Mouse (Mus musculus) E14TG2a.4 (cell line): Measurements from ENCODE around the gene Gnaq.
"Not testable (repeated sequence)": the region's sequence is repeated elsewhere in the genome, so short reads cannot be mapped to it uniquely, and the experiment has no call there.

Experiments used
- H3K27me3 ChIP-seq: 2 replicates; pipeline ENCODE4 v1.6.1; 2014; ENCODE audit warnings: low read length, control low read depth; ENCODE audit not compliant: insufficient read depth
- H3K36me3 ChIP-seq: 2 replicates; pipeline ENCODE4 v1.6.1; 2014; ENCODE audit warnings: low read length, control low read depth; ENCODE audit not compliant: insufficient read depth
- H3K4me1 ChIP-seq: replicated peaks from 2 replicates; pipeline ENCODE4 v1.6.1; 2014; ENCODE audit warnings: low read depth, low read length, control low read depth
- H3K4me3 ChIP-seq: replicated peaks from 2 replicates; pipeline ENCODE4 v1.5.1; 2014; ENCODE audit warnings: mild to moderate bottlenecking, low read length
- H3K9me3 ChIP-seq: 2 replicates; pipeline ENCODE4 v1.6.1; 2014; ENCODE audit warnings: low read length, control low read depth
- CTCF ChIP-seq: conservative IDR thresholded peaks from 2 replicates; pipeline ENCODE4 v1.5.1; 2014; ENCODE audit warnings: low read length
- NANOG ChIP-seq: IDR thresholded peaks from 2 replicates; pipeline ENCODE4 v1.6.1; 2014; ENCODE audit warnings: borderline replicate concordance, low read length, mixed read lengths
- POU5F1 ChIP-seq: IDR thresholded peaks from 2 replicates; pipeline ENCODE4 v1.6.1; 2014; ENCODE audit warnings: low read length, borderline replicate concordance

Gnaq gene

DNA sequence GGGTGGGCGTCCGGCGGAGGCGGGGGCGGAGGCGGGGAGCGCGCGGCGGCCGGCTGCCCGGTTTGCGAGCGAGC lies at the start of gene Gnaq:
Gene Gnaq (plus strand): TSS at position 41 of the 74 bp plus-strand sequence.
- Histone ChIP-seq H3K36me3 (no peaks in the 10 kb centered on the region), H3K4me1 (peaks cover 32% of the 10 kb centered on the region), H3K4me3 (peak within 1 kb of the TSS; percentile 91), H3K27me3 (0 out of 2 replicates have a peak, but pooled peaks cover 2% of the 10 kb centered on the region), H3K9me3 (no peaks in the 10 kb centered on the region)
- TF ChIP-seq POU5F1 (no peak), NANOG (no peak), CTCF (no peak)

DNA sequence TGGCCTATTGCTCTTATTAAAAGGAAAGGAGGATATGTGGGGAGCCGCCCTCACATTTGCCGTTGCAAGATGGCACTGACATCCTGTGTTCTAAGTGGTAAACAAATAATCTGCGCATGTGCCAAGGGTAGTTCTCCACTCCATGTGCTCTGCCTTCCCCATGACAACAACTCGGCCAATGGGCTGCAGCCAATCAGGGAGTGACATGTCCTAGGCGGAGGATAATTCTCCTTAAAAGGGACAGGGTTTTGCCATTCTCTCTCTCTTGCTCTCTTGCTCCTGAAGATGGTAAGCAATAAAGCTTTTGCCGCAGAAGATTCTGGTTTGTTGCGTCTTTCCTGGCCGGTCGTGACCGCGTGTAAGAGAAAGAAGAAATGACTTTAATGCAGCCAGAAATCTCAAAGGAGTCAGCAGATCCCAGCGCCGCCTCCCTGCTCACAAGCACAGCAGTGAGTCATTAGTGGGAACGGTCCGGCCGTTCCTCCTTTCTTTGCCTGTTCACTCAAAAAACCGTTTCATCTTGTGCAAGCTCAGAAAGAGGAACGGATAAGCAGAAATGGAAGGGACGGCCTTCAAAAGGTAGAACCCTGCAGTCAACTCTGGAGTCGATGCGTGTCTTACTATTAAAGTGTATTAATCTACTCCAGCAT lies 48.5 kb upstream of the Gnaq start:
- not testable (repeated sequence) for H3K4me1 ChIP-seq, H3K36me3 ChIP-seq, H3K4me3 ChIP-seq, H3K27me3 ChIP-seq
- peaks cover 63% of the 10 kb centered on the region for H3K9me3 ChIP-seq

DNA sequence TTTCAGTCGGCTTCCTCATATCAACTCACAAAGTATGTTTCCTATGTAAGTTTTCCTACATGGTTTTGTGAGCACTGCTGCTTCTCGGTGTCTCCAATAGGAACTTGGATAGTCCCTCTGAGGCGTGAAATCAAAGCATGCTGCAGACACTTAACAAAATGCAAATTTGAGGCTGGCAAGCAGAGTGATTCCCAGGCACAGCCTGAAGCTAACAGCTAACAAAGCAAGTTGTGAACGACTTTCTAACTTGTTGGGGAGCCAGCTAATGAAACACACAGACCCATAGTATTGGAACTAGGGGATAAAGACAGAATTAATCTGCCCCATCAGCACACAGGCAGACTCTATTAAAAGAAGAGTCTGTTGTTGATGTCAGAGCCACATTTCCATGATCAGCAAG lies 47.4 kb upstream of the Gnaq start:
- Histone ChIP-seq H3K4me3 (no peak overlapping the region), H3K9me3 (peaks cover 51% of the 10 kb centered on the region), H3K4me1 (no peaks in the 10 kb centered on the region), H3K36me3 (no peaks in the 10 kb centered on the region), H3K27me3 (no peaks in the 10 kb centered on the region)
- TF ChIP-seq NANOG = no peak
- TF ChIP-seq CTCF = no peak
- no peak for TF ChIP-seq POU5F1

DNA sequence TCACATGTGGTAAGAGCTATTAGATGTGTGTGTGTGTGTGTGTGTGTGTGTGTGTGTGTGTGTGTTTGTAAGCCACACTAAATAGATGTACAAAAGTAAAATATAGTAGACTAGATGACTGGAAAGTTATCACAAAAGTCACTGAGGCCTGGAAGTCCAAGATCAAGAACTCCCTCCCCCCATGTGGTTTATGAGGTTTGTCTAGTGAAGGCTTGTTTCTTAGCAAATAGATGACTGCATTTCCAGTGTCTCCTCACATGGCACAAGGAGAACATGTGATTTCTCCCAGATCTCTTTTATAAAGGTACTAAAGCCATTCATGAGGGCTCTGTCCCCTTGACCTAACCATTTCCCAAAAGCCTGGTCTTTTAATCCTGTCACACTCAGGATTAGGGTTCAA lies 46.5 kb upstream of the Gnaq start:
- no peaks in the 10 kb centered on the region for H3K27me3 ChIP-seq
- H3K4me3 ChIP-seq = no peak overlapping the region
- TF ChIP-seq NANOG (no peak), POU5F1 (no peak), CTCF (no peak)
- H3K36me3 ChIP-seq = no peaks in the 10 kb centered on the region
- no peaks in the 10 kb centered on the region for H3K4me1 ChIP-seq
- peaks cover 42% of the 10 kb centered on the region for H3K9me3 ChIP-seq

DNA sequence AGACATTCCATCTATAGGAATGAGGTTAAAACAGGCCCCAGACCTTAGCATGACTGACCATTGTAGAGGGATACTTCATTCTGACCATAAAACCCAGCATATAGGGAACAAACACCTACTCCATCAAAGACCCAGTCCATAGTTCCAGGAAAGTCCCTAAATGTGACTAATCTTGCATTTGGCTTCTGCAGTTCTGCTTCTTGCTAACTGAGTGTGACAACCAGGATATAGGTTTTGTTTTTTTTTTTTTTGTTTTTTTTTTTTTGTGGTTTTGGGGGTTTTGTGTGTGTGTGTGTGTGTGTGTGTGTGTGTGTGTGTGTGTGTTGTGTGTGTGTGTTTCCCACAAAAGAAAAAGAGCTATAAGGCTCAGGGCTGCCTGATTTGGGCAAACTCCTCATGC lies 46.0 kb upstream of the Gnaq start:
- no peaks in the 10 kb centered on the region for H3K36me3 ChIP-seq
- no peaks in the 10 kb centered on the region for H3K27me3 ChIP-seq
- no peak overlapping the region for H3K4me3 ChIP-seq
- TF ChIP-seq CTCF (no peak), NANOG (no peak), POU5F1 (no peak)
- peaks cover 38% of the 10 kb centered on the region for H3K9me3 ChIP-seq
- no peaks in the 10 kb centered on the region for H3K4me1 ChIP-seq

DNA sequence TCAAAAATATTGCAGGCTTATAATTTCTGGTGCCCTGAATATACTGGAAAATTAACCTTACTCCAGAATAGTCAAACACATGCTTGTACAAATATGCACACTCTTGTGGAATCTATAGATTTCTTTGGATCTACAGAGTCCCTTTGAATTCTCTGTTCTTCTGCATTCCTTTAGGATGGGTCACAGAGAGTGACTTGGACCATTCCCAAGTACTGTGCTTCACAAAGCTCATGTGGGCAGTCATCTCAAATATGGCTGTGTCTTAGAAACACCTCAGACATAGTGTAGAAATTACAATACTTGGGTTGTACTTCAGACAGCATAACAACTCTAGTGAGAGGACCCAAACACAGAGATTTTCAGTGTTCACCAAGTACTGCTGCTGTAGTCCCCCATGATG lies 45.2 kb upstream of the Gnaq start:
- Histone ChIP-seq H3K4me1 (no peaks in the 10 kb centered on the region), H3K4me3 (no peak overlapping the region), H3K36me3 (no peaks in the 10 kb centered on the region), H3K27me3 (no peaks in the 10 kb centered on the region), H3K9me3 (peaks cover 33% of the 10 kb centered on the region)
- TF ChIP-seq NANOG (no peak), CTCF (no peak), POU5F1 (no peak)

DNA sequence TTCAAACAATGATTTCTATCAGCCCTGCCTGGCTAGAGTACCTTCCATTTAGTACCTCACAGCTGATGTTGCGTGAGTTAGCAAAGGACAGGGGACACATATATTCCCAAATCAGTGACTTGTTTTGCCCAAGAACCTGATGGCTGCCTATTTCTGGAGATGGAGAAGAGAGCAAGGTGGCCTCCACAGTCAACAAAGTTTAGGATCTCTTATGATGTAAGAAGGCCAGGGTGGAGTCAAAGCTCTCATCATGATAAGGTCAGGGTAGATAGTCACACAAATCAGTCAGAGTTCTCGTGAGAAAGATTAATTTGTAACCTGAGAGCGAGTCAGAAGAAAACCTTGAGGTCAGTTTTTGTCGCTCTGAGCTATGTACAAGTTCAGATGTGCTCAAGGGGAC lies 39.0 kb upstream of the Gnaq start:
- TF ChIP-seq POU5F1 (no peak), NANOG (no peak), CTCF (no peak)
- H3K27me3 ChIP-seq = no peaks in the 10 kb centered on the region
- peaks cover 6% of the 10 kb centered on the region for H3K9me3 ChIP-seq
- no peaks in the 10 kb centered on the region for H3K4me1 ChIP-seq
- H3K4me3 ChIP-seq = no peak overlapping the region
- no peaks in the 10 kb centered on the region for H3K36me3 ChIP-seq

DNA sequence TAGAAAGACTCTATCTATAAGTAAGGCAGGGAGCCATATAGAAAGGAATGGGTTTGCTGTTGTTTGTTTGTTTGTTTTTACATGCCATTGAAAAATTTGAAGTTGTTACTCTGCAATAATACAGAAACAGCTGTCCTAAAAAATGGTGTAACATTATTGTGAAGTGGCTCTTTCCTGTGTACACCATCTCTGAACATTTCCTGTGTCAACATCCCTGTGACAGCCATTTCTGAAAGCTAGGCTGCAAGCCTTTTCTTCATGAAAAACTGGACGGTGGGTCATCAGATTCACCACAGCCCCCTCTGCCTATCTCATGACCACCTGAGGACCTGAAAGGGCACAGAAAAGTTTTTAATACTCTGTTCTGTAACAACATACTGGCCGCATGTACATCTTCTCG lies 22.7 kb upstream of the Gnaq start:
- Histone ChIP-seq H3K4me1 (no peaks in the 10 kb centered on the region), H3K27me3 (no peaks in the 10 kb centered on the region), H3K4me3 (no peak overlapping the region), H3K36me3 (no peaks in the 10 kb centered on the region), H3K9me3 (no peaks in the 10 kb centered on the region)
- TF ChIP-seq CTCF (no peak), POU5F1 (no peak), NANOG (no peak)

DNA sequence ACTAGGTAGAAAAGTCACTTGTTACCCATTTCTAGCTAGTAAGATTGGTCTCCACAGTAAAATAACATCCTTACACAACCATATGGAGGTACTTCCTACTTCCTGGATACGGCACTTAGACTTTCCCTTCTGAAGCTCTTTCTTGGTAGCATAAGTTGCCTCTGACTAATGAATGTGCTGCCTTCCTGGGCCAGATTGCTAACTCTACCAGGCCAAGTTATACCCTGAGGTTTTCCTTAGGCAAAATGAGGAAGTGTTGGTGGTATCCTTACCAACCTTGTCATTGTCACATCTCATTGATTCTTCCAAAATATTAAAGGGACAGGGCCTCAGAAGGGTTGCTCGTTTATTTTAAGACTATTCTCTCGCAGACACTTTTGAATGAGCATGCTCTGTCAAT lies 22.0 kb upstream of the Gnaq start:
- Histone ChIP-seq H3K27me3 (0 out of 2 replicates have a peak, but pooled peaks cover 2% of the 10 kb centered on the region), H3K36me3 (no peaks in the 10 kb centered on the region), H3K4me1 (no peaks in the 10 kb centered on the region), H3K9me3 (no peaks in the 10 kb centered on the region), H3K4me3 (no peak overlapping the region)
- TF ChIP-seq POU5F1 = no peak
- no peak for TF ChIP-seq CTCF
- no peak for TF ChIP-seq NANOG

DNA sequence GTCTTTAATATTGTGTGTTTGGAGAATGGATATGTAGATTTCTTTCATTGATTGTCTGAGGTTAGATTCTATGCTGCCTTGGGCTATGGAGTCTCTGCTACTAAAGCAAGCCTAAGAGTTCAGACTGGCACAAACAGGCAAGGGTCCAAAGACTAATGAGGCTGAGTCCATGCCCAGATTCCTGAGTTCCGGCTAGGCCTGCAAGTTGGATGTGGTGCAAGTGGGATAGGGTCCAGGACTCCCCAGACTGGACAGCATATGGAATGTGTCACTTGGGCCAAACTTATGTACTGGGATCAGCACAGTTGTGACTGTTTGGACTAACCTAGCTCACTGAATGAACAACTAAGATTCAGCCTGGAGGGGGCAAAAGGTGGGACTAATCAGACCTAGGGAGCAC lies 19.3 kb upstream of the Gnaq start:
- H3K36me3 ChIP-seq = no peaks in the 10 kb centered on the region
- no peak for TF ChIP-seq CTCF
- TF ChIP-seq NANOG = no peak
- TF ChIP-seq POU5F1 = no peak
- no peak overlapping the region for H3K4me3 ChIP-seq
- H3K27me3 ChIP-seq = 0 out of 2 replicates have a peak, but pooled peaks cover 5% of the 10 kb centered on the region
- no peaks in the 10 kb centered on the region for H3K9me3 ChIP-seq
- 0 out of 2 replicates have a peak, but pooled peaks cover under 1% of the 10 kb centered on the region for H3K4me1 ChIP-seq
